Mouse (Mus musculus) heart, embryonic 12.5 days (tissue): ENCODE measurements around the gene Hoxa3. TPM values are rescaled to one million over a fixed set of nuclear protein-coding genes. Genes with fewer than 3 reads are reported as not detected.
A peak's percentile ranks its signal among the peaks of the same experiment; 100 is the strongest.

Source experiments
- ATAC-seq: fragments of 200-750 bp; cut with Nextera tagmentation; 2 replicates; pipeline ENCODE4 v1.8.0; 2017; ENCODE audit warnings: moderate TSS enrichment, moderate library complexity; ENCODE audit not compliant: insufficient number of reproducible peaks, low FRiP score
- H3K27ac ChIP-seq: fragments of 300-500 bp; sonication (generic); 2 replicates; pipeline ENCODE4 v1.5.1; 2016; ENCODE audit warnings: mild to moderate bottlenecking, moderate library complexity; ENCODE audit not compliant: poor library complexity, severe bottlenecking
- H3K27me3 ChIP-seq: fragments of 300-500 bp; sonication (generic); replicated peaks from 2 replicates; pipeline ENCODE4 v1.6.1; 2016; ENCODE audit warnings: mild to moderate bottlenecking, moderate library complexity
- H3K36me3 ChIP-seq: fragments of 300-500 bp; sonication (generic); 2 replicates; pipeline ENCODE4 v1.6.1; 2016; ENCODE audit warnings: mild to moderate bottlenecking, moderate library complexity
- H3K4me1 ChIP-seq: fragments of 300-500 bp; sonication (generic); replicated peaks from 2 replicates; pipeline ENCODE4 v1.6.1; 2016; ENCODE audit warnings: mild to moderate bottlenecking
- H3K4me2 ChIP-seq: fragments of 300-500 bp; sonication (generic); 2 replicates; pipeline ENCODE4 v1.6.1; 2016; ENCODE audit warnings: mild to moderate bottlenecking, moderate library complexity
- H3K4me3 ChIP-seq: fragments of 300-500 bp; sonication (generic); 2 replicates; pipeline ENCODE4 v1.5.1; 2016; ENCODE audit warnings: mild to moderate bottlenecking
- H3K9ac ChIP-seq: fragments of 300-500 bp; sonication (generic); 2 replicates; pipeline ENCODE4 v1.6.1; 2016; ENCODE audit warnings: mild to moderate bottlenecking, moderate library complexity
- H3K9me3 ChIP-seq: fragments of 300-500 bp; sonication (generic); replicated peaks from 2 replicates; pipeline ENCODE4 v1.6.1; 2016; ENCODE audit warnings: mild to moderate bottlenecking, moderate library complexity
- WGBS: fragments of 180-500 bp; shearing (Covaris S2); methylation state at CpG from one replicate; pipeline ENCODE4 v1.1.7; 2016; 5-methylcytosine and 5-hydroxymethylcytosine counted together
- polyA plus RNA-seq: library from polyadenylated mRNA; unstranded; fragments of >200 nt; fragmentation: Nextera tagmentation; extraction: Ambion mirVana; gene quantifications from 2 replicates; pipeline ENCODE4 v1.2.1, GENCODE M21; 2016

Gene Hoxa3
- polyA plus RNA-seq, result 0.72 and 0.80 TPM in 2 replicates

DNA sequence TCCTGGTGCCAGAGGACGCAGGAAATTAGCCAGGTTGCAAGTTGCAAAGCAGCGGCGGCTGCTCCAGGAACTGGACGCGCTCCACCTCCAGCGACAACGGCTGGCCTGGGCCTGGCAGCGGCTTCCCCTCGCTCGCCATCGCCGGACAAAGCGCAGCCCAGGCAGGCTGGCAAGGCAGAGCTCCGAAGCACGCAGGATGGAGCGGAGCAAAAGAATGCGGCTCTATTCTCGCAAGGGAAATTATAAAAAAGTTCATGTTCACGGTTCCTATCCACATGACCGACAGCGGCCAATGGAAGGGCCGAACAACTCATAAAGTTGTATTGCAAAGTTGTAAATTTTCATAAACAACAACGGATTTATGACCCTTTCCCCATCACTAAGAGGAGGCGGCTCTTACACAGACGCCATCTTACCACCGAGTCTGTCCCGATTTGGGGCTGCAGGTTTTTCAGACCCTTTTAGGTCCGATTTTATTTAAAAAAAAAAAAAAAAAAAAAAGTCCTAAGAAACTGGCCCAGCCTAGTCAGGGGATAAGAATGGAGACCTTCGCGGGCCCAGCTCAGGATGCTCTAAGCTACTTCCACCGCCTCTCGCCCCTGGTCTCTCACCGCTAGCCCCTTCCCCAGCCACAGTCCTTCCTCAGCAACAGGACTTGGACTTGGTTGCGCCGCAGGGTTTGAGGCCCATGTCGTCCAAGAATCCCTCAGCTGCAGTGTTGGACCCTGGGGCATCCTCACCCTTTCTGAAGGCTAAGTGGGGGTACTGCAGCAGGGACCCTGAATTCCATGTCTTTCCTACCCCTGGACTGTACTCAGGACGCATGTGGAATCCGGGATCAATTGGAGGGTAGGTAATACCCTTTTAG lies at the start of gene Hoxa3, which contains the start of gene Gm28308:
Hoxa3 (minus strand) TSS at position 218 of the 868 bp plus-strand sequence.
Gm28308 (minus strand) TSS at position 221 of the 868 bp plus-strand sequence.
- Histone ChIP-seq H3K9me3 (no peaks in the 10 kb centered on the region), H3K9ac (no peak within 1 kb of the TSS), H3K36me3 (no peaks in the 10 kb centered on the region), H3K27me3 (peaks cover 96% of the 10 kb centered on the region), H3K4me1 (peaks cover 24% of the 10 kb centered on the region), H3K4me2 (peak within 1 kb of the TSS; percentile 51), H3K4me3 (peak within 1 kb of the TSS; percentile 30), H3K27ac (no peak within 1 kb of the TSS)
- 2% methylated on average over 38 of the region's 38 CpGs for WGBS
- ATAC-seq, result no peak

DNA sequence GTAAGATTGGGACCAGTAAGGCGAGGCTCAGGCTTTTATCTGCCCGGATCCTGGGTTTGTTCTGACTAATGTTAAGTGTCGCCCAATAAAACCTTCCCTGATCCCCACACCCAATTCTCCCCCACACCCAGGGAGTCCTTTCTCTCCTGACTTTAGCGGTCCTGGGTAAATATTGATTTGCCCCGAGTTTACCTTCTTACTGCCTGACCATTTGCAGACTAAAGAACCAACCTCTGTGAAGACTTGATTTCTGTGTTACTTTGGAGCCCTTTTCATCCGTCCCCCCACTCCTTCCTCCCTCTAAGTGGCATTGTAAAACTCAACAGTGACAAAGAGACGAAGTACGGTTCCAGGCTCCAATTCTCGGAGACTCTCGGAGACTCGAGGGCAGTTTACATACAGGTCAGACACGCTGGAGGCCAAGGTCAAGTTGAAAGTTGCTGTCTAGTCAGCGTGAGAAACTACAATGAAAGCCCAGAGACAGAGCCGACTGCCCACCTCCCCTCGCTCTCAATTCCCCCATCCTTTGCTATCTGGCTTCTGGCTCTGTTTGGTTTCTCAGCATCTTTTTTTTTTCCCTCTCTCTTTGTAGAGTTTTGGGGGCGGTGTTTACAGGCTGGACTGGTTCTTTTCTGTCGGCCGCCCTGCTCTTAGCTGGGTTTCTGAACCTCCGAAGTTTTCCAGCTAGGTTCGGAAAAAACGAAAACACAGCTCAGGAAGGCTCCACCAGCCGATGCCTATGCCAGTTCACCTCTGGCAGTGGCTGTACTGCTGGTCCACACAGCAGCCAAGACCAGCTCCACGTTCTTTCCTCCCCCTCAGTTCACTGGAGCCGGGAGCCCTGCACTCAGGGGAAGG lies 49.6 kb upstream of the Hoxa3 start:
- WGBS, result 2% methylated on average over 24 of the region's 24 CpGs
- peaks cover 91% of the 10 kb centered on the region for H3K27me3 ChIP-seq
- H3K36me3 ChIP-seq, result no peaks in the 10 kb centered on the region
- no peak overlapping the region for H3K9ac ChIP-seq
- H3K27ac ChIP-seq, result no peak overlapping the region
- H3K9me3 ChIP-seq, result no peaks in the 10 kb centered on the region
- no peak overlapping the region for H3K4me2 ChIP-seq
- peaks cover 13% of the 10 kb centered on the region; the same call in 1 of the 2 replicates for H3K4me1 ChIP-seq
- ATAC-seq, result no peak
- no peak overlapping the region for H3K4me3 ChIP-seq

DNA sequence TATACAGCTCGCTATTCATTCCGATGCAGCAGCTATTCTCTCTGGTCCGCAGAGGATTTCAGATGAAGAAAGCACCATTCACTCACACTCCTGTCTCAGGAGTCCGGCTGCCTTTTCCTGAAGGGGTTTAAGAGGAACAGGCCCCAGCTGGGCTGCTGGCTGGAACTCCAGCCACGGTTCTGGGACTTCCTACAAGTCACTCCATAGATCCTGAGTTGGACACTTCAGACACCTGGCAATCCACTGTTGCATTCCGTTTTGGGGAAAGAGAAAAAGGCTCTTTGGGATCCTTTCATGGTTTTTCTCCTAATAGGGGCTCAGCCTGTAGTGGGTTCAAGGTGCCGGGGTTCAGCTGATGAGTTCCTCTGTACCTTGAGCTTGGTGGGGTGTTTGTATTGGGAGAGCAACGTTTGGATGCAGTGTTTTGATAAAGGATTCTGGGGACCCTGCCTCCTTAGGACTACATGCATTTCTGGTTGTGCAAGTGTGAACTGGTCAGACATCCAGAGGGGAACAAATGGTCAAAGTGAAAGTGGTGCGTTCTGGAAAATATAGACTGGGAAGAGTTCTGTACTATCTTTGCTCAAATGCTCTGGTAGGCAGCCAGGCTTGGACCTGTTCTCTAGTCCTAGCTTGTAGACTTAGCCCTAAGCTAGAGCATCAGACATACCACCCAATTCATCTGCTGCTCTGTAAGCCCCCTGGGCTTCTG lies 48.8 kb upstream of the Hoxa3 start:
- Histone ChIP-seq H3K4me2 (no peak overlapping the region), H3K4me3 (no peak overlapping the region), H3K27me3 (peaks cover 90% of the 10 kb centered on the region), H3K9ac (no peak overlapping the region), H3K9me3 (no peaks in the 10 kb centered on the region), H3K27ac (no peak overlapping the region), H3K36me3 (no peaks in the 10 kb centered on the region), H3K4me1 (peaks cover 13% of the 10 kb centered on the region; the same call in 1 of the 2 replicates)
- WGBS, result 7% methylated on average over 9 of the region's 9 CpGs
- no peak for ATAC-seq

DNA sequence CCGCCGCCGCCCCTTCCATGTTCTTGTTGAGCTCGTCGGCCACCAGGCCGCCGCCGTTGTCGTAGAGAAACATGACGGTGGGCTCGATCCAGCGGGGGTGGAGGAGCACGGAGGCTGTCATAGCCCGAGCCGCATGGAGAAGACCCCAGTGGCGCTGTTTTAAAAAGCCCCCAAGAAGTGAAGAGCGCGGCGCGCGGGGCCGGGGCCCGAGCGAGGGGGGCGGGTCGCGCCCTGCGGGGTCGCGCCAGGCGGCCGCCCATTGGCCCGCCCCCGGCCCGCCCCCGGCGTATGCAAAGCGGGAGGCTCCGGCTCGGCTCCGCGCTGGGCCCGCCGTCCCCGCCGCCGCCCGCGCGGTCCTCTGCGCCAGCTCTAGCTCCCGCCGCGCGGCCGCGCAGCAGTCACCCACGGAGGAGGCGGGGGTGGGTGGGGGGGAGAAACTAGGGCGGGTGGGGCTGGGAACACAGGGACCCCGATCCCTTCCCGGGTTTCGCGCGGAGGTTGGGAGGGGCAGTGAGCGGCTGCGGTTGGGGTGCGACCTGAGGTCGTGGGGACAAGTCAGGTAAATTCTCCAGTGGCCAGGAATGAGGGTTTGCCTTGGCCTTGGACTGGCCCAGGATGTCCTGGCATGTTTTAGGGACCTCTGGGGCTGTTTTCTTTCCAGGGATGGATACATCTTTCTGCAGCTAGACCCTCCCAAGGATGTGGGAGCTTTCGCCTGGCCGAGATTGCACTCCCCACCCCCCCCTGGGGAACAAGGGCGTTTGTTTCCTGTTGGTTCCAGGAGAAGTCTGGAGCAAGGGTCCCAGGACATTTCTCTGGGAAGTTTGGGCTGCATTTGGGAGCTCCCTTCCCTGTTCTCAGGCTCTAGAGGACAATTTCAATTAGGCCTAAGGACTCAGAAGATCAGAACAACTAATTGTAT lies 47.8 kb upstream of the Hoxa3 start, which contains the start of gene Hoxa13:
Hoxa13 (minus strand) TSS at position 227 of the 922 bp plus-strand sequence.
- WGBS, result 3% methylated on average over 50 of the region's 72 CpGs
- Histone ChIP-seq H3K27me3 (peaks cover 86% of the 10 kb centered on the region), H3K36me3 (no peaks in the 10 kb centered on the region), H3K9ac (no peak within 1 kb of the TSS), H3K4me3 (peak within 1 kb of the TSS; percentile 57), H3K4me1 (peaks cover 13% of the 10 kb centered on the region; the same call in 1 of the 2 replicates), H3K4me2 (peak within 1 kb of the TSS; percentile 85), H3K9me3 (no peaks in the 10 kb centered on the region), H3K27ac (no peak within 1 kb of the TSS)
- peak; percentile 75 for ATAC-seq

DNA sequence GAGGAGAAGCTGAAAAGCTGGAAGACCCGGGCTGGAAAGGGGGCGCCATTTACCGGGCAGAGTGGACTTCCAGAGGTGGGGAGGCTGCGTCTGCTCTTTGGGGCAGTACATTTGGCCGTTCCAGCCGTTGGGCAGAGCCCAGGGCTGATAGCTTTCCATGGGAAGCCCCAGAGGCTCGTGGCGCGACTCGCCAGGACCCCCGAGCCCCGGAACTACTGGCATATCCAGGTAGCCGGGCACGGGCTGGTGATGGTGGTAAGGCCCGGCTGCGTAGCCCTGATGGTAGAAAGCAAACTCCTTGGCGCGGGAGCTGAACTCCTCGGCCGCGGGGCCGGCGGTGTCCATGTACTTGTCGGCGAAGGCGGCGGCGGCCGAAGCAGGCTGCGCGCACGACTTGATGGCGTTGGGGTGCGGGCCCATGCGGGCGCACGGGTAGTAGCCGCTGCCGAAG lies 46.7 kb upstream of the Hoxa3 start:
- Histone ChIP-seq H3K9me3 (no peaks in the 10 kb centered on the region), H3K4me1 (peaks cover 13% of the 10 kb centered on the region; the same call in 1 of the 2 replicates), H3K27me3 (peaks cover 83% of the 10 kb centered on the region), H3K4me3 (peak overlapping the region; percentile 57), H3K36me3 (no peaks in the 10 kb centered on the region), H3K9ac (no peak overlapping the region), H3K4me2 (peak overlapping the region; percentile 85), H3K27ac (no peak overlapping the region)
- no peak for ATAC-seq
- WGBS, result under 1% methylated on average over 39 of the region's 39 CpGs

DNA sequence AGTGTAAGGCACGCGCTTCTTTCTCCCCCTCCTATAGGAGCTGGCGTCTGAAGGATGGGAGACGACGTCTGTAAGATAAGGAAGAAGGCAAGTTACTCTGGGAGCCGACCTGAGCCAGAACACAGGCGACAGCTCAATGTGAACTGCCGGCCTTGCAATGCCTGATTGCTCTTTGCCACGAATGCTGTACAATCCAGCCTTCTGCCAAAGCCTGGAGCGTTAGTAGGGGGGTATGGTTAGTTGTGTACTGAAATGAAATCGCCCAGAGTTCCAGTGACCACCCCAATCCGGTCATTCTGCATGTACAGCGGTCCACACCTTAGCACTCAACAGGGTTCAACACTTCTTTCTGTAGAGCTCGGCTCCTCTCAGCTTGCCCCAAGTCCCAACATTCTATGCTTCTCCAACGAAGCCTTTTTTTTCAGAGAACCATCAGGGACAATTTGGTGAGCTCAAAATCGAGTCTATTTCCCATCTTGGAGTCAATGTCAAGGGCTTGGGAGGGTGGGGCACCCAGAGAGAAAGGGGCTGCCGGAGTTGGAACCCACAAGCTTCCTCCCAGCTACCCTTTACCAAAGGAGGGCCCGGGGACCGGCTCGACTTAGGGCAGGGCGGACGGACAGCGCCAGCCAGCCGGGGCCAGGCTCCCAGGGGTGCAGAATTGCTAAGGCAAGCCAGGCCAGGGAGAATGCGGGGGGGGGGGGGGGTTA lies 46.1 kb upstream of the Hoxa3 start:
- H3K27me3 ChIP-seq, result peaks cover 78% of the 10 kb centered on the region
- under 1% methylated on average over 23 of the region's 25 CpGs for WGBS
- H3K4me1 ChIP-seq, result peaks cover 13% of the 10 kb centered on the region; the same call in 1 of the 2 replicates
- H3K36me3 ChIP-seq, result no peaks in the 10 kb centered on the region
- no peaks in the 10 kb centered on the region for H3K9me3 ChIP-seq
- H3K27ac ChIP-seq, result no peak overlapping the region
- H3K9ac ChIP-seq, result no peak overlapping the region
- H3K4me3 ChIP-seq, result peak overlapping the region; percentile 57; the same call in 1 of the 2 replicates
- ATAC-seq, result no peak
- peak overlapping the region; percentile 85 for H3K4me2 ChIP-seq

DNA sequence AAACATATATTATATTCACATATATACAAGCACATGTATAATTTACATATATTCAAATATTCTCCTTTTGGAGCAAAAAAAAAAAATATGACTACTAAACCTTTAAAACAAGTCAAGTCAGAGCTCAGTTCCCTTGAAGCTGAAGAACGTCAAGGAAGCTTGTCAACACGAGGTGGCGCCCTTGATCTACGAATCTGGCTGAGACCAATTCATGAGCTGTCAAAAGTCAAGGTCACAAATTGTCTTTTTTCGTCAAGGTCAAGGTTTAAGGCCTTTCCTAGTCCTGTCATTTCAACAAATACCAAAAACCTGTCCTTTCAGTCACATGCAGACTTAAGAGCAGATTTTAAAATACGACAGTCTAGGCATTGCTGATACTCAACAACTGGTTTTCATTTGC lies 43.8 kb upstream of the Hoxa3 start:
- Histone ChIP-seq H3K4me3 (no peak overlapping the region), H3K9ac (no peak overlapping the region), H3K4me1 (peaks cover 17% of the 10 kb centered on the region; the same call in 1 of the 2 replicates), H3K36me3 (no peaks in the 10 kb centered on the region), H3K4me2 (no peak overlapping the region), H3K27ac (no peak overlapping the region), H3K9me3 (no peaks in the 10 kb centered on the region), H3K27me3 (peaks cover 77% of the 10 kb centered on the region)
- WGBS, result under 1% methylated on average over 6 of the region's 6 CpGs
- ATAC-seq, result no peak

DNA sequence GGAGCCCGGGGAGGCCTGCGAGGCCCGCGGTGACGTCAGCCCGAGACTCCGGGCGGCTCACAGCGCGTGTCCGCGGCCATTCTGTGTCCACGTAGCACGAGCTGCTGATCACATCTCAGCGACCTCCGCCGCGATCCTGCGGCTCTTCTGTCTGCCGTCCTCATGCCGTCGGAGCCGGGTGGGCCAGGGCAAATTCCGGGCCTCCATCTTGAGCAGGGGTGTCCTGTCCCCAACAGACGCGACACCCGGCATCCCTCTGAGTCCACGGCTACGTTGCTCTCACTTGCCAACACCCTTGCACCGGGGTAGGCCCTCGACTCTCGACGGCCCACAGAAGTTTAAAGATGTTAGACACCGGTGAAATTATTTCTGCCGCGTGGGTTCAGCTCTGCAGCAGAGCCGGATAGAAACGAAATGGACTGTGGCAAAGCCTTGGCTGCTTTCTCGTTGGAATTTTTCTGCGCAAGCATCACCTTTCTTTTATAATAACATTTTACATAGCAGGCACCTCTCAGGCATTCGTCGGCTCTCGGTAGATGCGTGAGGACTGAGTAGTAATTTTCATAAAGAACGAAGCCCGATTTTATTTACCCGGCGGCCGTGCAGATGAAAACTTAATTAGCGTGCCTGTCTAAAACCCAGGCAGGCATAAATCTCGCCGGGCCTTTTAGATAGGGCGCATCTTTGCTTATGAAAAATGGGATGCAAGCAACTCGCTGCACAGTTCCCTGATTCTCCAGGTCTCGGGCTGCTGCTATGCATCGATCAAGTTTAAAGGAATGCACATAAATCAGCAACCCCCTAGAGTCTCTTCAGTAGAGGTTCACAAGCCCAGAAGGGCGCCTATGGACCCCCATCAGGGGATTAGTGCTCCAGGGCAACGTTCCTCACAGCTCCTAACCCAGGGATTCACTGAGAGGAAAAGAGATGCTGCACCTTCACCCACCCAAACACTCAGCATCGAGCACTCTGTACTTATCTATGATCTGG lies 40.7 kb upstream of the Hoxa3 start:
- no peak overlapping the region for H3K9ac ChIP-seq
- no peak for ATAC-seq
- peaks cover 78% of the 10 kb centered on the region for H3K27me3 ChIP-seq
- no peaks in the 10 kb centered on the region for H3K9me3 ChIP-seq
- H3K4me1 ChIP-seq, result peaks cover 4% of the 10 kb centered on the region; the same call in 1 of the 2 replicates
- 0 out of 2 replicates have a peak overlapping the region, but pooled peaks have one; percentile 1 for H3K4me3 ChIP-seq
- under 1% methylated on average over 59 of the region's 59 CpGs for WGBS
- H3K36me3 ChIP-seq, result no peaks in the 10 kb centered on the region
- H3K27ac ChIP-seq, result no peak overlapping the region
- peak overlapping the region; percentile 14; the same call in 1 of the 2 replicates for H3K4me2 ChIP-seq
